Mouse (Mus musculus): ENCODE measurements at regions not wholly inside any gene's neighbourhood (a gene's known extent, or its start where the extent isn't known, plus 50 kb on each side); places are given as distances from the start of the nearest gene placed in this dataset.

DNA sequence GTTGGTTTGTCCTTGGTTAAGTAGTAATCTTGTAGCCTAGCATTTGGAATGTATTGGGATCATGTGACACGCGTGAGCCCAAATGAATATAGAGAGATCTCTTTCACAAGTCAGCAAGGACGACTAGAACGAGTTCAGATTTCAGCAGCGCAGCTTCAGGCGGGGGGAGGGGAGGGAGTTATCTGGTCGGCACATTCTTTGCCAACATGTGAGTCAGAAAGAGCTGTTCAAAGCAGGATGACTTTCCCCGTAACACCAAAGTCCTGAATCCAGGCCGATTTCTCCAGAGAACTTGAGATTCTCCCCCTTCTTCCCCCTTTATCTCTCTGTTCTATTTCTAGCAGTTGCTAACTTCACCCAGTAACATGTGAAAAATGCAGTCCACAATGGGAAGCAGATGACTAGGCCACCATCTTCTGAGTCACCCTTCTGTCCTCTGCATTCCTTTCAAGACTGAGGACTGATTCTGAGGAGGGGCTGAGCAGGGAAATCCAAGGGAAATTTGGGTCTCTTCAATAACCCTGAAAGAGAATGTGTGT is 155.1 kb downstream of the En1 start:
- no peaks in the 10 kb centered on the region for H3K36me3 ChIP-seq (replicated peaks; ENCODE audit: control insufficient read depth, insufficient read depth)
- H3K4me2 ChIP-seq (replicated peaks): no peak overlapping the region
- no peaks in the 10 kb centered on the region for H3K27me3 ChIP-seq (ENCODE audit: control insufficient read depth, insufficient read depth, low read length)
- H3K4me1 ChIP-seq (replicated peaks; ENCODE audit: control insufficient read depth, insufficient read depth, low read length): no peaks in the 10 kb centered on the region
- H3K4me3 ChIP-seq (replicated peaks; ENCODE audit: low read length): no peak overlapping the region
- ATAC-seq (ENCODE audit: low FRiP score) (no peak), DNase-seq (ENCODE audit: low spot score) (no peak)
- no peak overlapping the region for H3K9ac ChIP-seq
- WGBS: 60% methylated on average over 9 of the region's 9 CpGs
- H3K9me3 ChIP-seq (ENCODE audit: control insufficient read depth, low read length): no peaks in the 10 kb centered on the region
- no peak overlapping the region for H3K27ac ChIP-seq

DNA sequence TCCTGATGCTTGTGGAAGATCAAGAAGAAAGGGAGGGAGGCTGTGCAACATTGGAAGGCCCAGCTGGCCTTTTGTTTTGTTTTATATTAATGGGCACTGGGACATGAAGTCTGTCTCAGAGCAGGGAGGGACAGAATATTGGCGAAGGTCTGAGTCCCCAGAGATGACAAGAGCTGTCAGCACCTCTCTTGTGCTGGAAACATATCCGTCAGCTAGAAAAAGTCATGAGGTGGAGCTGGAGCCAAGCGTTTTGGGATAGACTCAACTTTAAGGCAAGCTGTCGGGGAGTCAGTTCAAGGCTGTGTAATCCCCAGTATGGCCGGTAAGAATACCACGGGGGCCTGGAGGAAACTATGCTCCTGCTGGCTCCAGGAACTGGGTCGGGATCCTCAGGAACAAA is 156.0 kb downstream of the En1 start:
- Histone ChIP-seq H3K4me1 (replicated peaks; ENCODE audit: control insufficient read depth, insufficient read depth, low read length) (no peaks in the 10 kb centered on the region), H3K27me3 (ENCODE audit: control insufficient read depth, insufficient read depth, low read length) (no peaks in the 10 kb centered on the region), H3K9me3 (ENCODE audit: control insufficient read depth, low read length) (no peaks in the 10 kb centered on the region), H3K9ac (no peak overlapping the region), H3K4me3 (replicated peaks; ENCODE audit: low read length) (no peak overlapping the region), H3K4me2 (replicated peaks) (no peak overlapping the region), H3K36me3 (replicated peaks; ENCODE audit: control insufficient read depth, insufficient read depth) (no peaks in the 10 kb centered on the region), H3K27ac (no peak overlapping the region)
- 62% methylated on average over 7 of the region's 7 CpGs for WGBS
- ATAC-seq (ENCODE audit: low FRiP score): no peak
- DNase-seq (ENCODE audit: low spot score): no peak

DNA sequence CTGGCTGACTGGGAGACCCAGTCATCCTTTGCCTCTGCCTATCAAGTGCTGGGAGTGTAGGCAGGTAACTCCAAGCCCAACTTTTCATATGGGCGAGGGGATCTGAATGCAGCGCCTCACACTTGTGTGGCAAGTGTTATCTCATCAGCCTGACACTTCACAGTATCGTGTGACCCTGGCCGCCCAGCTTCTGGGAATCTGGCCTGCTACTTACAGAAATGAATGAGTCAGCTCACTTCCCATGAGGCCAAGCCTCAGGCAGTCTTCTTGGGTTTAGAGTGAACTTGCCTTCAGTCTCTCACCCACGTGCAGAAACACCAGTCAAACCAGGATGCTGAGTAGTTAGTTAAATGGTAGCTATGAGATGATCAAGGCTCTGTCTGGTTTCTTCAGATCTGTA is 156.5 kb downstream of the En1 start:
- Histone ChIP-seq H3K4me1 (replicated peaks; ENCODE audit: control insufficient read depth, insufficient read depth, low read length) (no peaks in the 10 kb centered on the region), H3K27ac (no peak overlapping the region), H3K27me3 (ENCODE audit: control insufficient read depth, insufficient read depth, low read length) (no peaks in the 10 kb centered on the region), H3K36me3 (replicated peaks; ENCODE audit: control insufficient read depth, insufficient read depth) (no peaks in the 10 kb centered on the region), H3K9ac (no peak overlapping the region), H3K4me2 (replicated peaks) (no peak overlapping the region), H3K9me3 (ENCODE audit: control insufficient read depth, low read length) (no peaks in the 10 kb centered on the region), H3K4me3 (replicated peaks; ENCODE audit: low read length) (no peak overlapping the region)
- ATAC-seq (ENCODE audit: low FRiP score): no peak
- 82% methylated on average over 5 of the region's 5 CpGs for WGBS
- DNase-seq (ENCODE audit: low spot score): no peak

DNA sequence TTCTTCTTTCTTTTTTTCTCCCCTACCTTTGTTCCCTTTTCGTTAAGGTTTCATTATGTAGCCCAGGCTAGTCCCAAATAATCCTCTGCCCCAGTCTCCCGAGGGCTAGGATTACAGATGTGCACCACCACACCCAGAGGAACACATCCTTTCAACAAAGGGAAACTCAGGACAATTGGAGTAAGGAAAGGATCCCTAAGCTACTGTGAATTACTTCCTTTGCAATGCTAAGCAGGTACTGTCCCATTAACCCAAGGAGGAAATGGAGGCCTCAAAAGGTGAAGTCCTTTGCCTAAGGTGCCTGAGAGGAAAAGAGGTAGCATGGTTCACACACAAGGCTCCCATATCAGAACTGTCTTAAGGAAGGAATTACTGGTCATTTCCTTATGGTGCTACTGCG is 157.2 kb downstream of the En1 start:
- Histone ChIP-seq H3K27ac (no peak overlapping the region), H3K9ac (no peak overlapping the region), H3K4me3 (replicated peaks; ENCODE audit: low read length) (no peak overlapping the region), H3K36me3 (replicated peaks; ENCODE audit: control insufficient read depth, insufficient read depth) (no peaks in the 10 kb centered on the region), H3K4me1 (replicated peaks; ENCODE audit: control insufficient read depth, insufficient read depth, low read length) (no peaks in the 10 kb centered on the region), H3K9me3 (ENCODE audit: control insufficient read depth, low read length) (no peaks in the 10 kb centered on the region), H3K27me3 (ENCODE audit: control insufficient read depth, insufficient read depth, low read length) (no peaks in the 10 kb centered on the region), H3K4me2 (replicated peaks) (no peak overlapping the region)
- DNase-seq (ENCODE audit: low spot score) (no peak), ATAC-seq (ENCODE audit: low FRiP score) (no peak)
- WGBS: 82% methylated on average over 3 of the region's 3 CpGs

DNA sequence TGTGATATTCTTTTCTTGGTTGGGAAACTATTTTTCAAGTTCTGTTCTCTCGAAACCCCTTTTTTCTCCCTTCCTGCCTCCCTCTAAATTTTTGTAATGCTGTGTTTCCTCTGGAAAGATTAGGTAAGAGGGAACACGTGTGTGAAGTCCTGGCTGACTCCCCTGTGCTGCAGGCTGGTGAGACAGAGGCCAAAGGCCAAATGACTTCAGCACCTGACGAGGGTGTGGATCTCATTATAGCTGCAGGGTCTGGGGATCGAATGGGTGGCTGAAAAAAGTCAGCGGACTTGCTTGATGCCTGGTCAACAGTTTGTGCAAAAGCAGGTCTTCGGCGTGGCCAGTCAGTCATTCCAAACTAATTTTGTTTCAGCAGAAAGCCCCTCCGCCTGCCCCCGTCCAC is 159.1 kb downstream of the En1 start:
- no peak overlapping the region for H3K4me2 ChIP-seq (replicated peaks)
- no peak overlapping the region for H3K4me3 ChIP-seq (replicated peaks; ENCODE audit: low read length)
- no peak overlapping the region for H3K9ac ChIP-seq
- no peak for DNase-seq (ENCODE audit: low spot score)
- H3K27me3 ChIP-seq (ENCODE audit: control insufficient read depth, insufficient read depth, low read length): no peaks in the 10 kb centered on the region
- H3K9me3 ChIP-seq (ENCODE audit: control insufficient read depth, low read length): no peaks in the 10 kb centered on the region
- WGBS: 83% methylated on average over 9 of the region's 9 CpGs
- H3K4me1 ChIP-seq (replicated peaks; ENCODE audit: control insufficient read depth, insufficient read depth, low read length): no peaks in the 10 kb centered on the region
- no peak overlapping the region for H3K27ac ChIP-seq
- ATAC-seq (ENCODE audit: low FRiP score): no peak
- H3K36me3 ChIP-seq (replicated peaks; ENCODE audit: control insufficient read depth, insufficient read depth): no peaks in the 10 kb centered on the region

DNA sequence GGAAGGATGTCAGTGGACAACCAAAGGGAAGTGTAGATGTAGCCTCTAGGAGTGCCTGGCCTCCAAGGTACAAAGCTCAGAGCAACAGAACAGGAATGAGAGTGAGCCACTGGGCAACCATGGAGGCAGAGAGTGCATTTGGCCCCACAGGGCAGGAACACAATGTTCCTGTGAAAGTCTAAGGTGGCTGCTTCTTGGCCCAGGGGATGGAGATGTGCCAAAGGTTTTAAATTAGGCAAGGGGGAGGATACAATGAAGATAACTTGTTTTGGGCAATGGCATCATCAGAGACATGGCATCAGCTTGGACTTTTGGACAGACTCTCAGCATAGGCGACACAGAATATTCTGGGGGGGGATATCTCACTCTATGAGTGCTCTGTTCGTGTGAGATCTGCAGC is 160.3 kb downstream of the En1 start:
- no peaks in the 10 kb centered on the region for H3K36me3 ChIP-seq (replicated peaks; ENCODE audit: control insufficient read depth, insufficient read depth)
- no peak for ATAC-seq (ENCODE audit: low FRiP score)
- no peaks in the 10 kb centered on the region for H3K9me3 ChIP-seq (ENCODE audit: control insufficient read depth, low read length)
- no peaks in the 10 kb centered on the region for H3K27me3 ChIP-seq (ENCODE audit: control insufficient read depth, insufficient read depth, low read length)
- H3K9ac ChIP-seq: no peak overlapping the region
- no peaks in the 10 kb centered on the region for H3K4me1 ChIP-seq (replicated peaks; ENCODE audit: control insufficient read depth, insufficient read depth, low read length)
- H3K4me3 ChIP-seq (replicated peaks; ENCODE audit: low read length): no peak overlapping the region
- WGBS: 88% methylated on average over 2 of the region's 2 CpGs
- no peak for DNase-seq (ENCODE audit: low spot score)
- H3K4me2 ChIP-seq (replicated peaks): no peak overlapping the region
- no peak overlapping the region for H3K27ac ChIP-seq

DNA sequence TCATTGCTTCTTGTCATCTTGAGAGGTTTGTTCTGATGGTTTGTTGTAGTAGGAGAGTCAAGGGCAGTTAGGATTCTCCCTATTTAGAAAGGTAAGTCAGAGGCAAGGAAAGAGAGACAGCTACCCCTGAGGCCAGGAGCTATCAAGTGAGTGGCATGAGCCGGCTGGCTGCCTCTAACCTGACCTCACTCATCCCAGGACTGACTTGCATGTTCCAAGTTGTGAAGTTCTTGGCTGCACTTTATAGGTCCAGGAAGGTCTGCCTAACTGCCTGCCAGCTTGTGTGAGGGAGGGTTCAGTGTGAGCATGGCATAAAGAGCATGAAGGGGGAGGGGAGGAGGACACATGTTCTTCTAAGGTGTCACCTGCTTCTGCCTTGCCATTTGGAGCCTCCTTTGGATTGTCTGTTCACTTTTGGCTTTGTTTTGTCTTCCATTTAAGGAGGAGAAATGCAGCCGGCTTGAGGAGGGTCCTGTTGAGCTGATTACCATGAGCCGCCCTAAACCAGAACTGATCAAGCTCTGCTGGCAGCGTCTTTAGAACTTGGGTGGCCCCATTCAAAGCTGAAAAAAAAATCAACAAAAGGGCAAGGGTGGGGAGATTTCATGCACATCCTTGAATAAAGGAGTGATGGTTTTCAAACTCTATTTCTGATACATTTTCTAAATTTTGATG is 160.8 kb downstream of the En1 start:
- H3K36me3 ChIP-seq (replicated peaks; ENCODE audit: control insufficient read depth, insufficient read depth): no peaks in the 10 kb centered on the region
- H3K4me1 ChIP-seq (replicated peaks; ENCODE audit: control insufficient read depth, insufficient read depth, low read length): no peaks in the 10 kb centered on the region
- no peak overlapping the region for H3K4me3 ChIP-seq (replicated peaks; ENCODE audit: low read length)
- no peaks in the 10 kb centered on the region for H3K27me3 ChIP-seq (ENCODE audit: control insufficient read depth, insufficient read depth, low read length)
- H3K9me3 ChIP-seq (ENCODE audit: control insufficient read depth, low read length): no peaks in the 10 kb centered on the region
- H3K27ac ChIP-seq: no peak overlapping the region
- DNase-seq (ENCODE audit: low spot score): no peak
- ATAC-seq (ENCODE audit: low FRiP score): no peak
- H3K4me2 ChIP-seq (replicated peaks): no peak overlapping the region
- 49% methylated on average over 4 of the region's 4 CpGs for WGBS
- no peak overlapping the region for H3K9ac ChIP-seq

DNA sequence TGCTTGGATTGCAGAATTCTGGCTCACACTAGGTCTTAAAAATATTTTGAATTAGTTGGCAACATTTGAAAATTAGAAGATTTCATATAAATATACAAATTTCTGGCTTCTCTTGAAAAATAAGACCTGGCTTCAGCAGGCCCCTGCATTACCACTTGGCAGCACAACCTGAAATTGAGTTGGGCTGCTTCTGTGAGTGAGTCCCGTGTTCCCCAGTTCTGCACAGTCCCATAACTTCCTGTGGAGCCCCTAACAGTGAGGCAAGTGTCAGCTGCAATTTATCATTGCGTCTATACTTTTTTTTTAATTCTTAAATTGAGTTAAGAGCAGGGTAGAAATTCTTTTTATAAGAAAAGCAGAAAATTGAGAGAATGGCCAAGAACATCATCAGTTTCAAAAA is 164.8 kb downstream of the En1 start:
- Histone ChIP-seq H3K9ac (no peak overlapping the region), H3K4me3 (replicated peaks; ENCODE audit: low read length) (no peak overlapping the region), H3K4me1 (replicated peaks; ENCODE audit: control insufficient read depth, insufficient read depth, low read length) (no peaks in the 10 kb centered on the region), H3K36me3 (replicated peaks; ENCODE audit: control insufficient read depth, insufficient read depth) (no peaks in the 10 kb centered on the region), H3K9me3 (ENCODE audit: control insufficient read depth, low read length) (no peaks in the 10 kb centered on the region), H3K27ac (no peak overlapping the region), H3K27me3 (ENCODE audit: control insufficient read depth, insufficient read depth, low read length) (no peaks in the 10 kb centered on the region), H3K4me2 (replicated peaks) (no peak overlapping the region)
- ATAC-seq (ENCODE audit: low FRiP score) (no peak), DNase-seq (ENCODE audit: low spot score) (no peak)
- WGBS: 79% methylated on average over 2 of the region's 2 CpGs

DNA sequence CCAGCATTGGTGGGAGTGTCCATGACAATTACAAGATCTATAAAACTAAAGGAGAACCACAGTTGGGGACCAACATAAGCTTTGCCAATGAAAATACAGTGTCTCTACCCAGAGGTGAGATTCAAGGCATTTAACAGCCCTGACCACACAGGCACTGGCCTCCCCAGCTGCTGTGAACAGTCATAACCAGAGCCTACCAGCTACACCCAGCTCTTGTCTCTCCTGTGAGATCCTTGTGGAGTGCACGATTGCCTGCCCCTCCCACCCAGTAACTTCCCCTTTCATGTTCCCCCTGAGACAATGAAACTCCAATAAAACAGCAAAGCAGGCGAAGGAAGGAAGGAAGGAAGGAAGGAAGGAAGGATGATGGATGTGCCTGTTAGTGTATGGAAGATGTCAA is 169.1 kb downstream of the En1 start:
- H3K9me3 ChIP-seq (ENCODE audit: control insufficient read depth, low read length): no peaks in the 10 kb centered on the region
- 68% methylated on average over 2 of the region's 2 CpGs for WGBS
- H3K27me3 ChIP-seq (ENCODE audit: control insufficient read depth, insufficient read depth, low read length): no peaks in the 10 kb centered on the region

DNA sequence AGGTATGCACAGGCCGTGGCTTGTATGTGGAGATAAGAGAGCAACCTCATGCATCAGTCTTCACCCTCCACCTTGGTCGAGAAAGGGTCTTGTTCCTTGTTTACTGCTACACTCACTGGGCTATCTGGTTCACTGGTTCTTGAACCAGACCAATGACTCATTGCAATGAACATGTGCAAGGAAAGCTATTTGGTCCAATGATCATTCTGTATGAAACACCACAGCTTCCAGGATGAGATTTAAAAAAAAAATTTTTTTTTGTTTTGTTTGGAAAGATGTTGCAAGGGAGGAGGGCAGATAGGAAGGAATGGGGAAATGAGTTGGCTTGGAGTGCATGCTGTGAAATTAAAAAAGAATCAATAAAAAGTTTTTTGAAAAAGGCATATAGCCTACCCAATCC is 174.7 kb downstream of the En1 start:
- ATAC-seq (ENCODE audit: low FRiP score) (no peak), DNase-seq (ENCODE audit: low spot score) (no peak)
- H3K4me2 ChIP-seq (replicated peaks): no peak overlapping the region
- H3K9ac ChIP-seq: no peak overlapping the region
- 80% methylated on average over 2 of the region's 2 CpGs for WGBS
- H3K36me3 ChIP-seq (replicated peaks; ENCODE audit: control insufficient read depth, insufficient read depth): no peaks in the 10 kb centered on the region
- no peaks in the 10 kb centered on the region for H3K9me3 ChIP-seq (ENCODE audit: control insufficient read depth, low read length)
- H3K27me3 ChIP-seq (ENCODE audit: control insufficient read depth, insufficient read depth, low read length): no peaks in the 10 kb centered on the region
- no peak overlapping the region for H3K4me3 ChIP-seq (replicated peaks; ENCODE audit: low read length)
- no peak overlapping the region for H3K27ac ChIP-seq
- no peaks in the 10 kb centered on the region for H3K4me1 ChIP-seq (replicated peaks; ENCODE audit: control insufficient read depth, insufficient read depth, low read length)

More for the DNA sequence above, 169.1 kb downstream of the En1 start:
- ATAC-seq (ENCODE audit: low FRiP score): no peak
- Histone ChIP-seq H3K36me3 (replicated peaks; ENCODE audit: control insufficient read depth, insufficient read depth) (no peaks in the 10 kb centered on the region), H3K4me2 (replicated peaks) (no peak overlapping the region), H3K9ac (no peak overlapping the region), H3K27ac (no peak overlapping the region), H3K4me3 (replicated peaks; ENCODE audit: low read length) (no peak overlapping the region), H3K4me1 (replicated peaks; ENCODE audit: control insufficient read depth, insufficient read depth, low read length) (no peaks in the 10 kb centered on the region)
- DNase-seq (ENCODE audit: low spot score): no peak
